In the genomic region with DNA sequence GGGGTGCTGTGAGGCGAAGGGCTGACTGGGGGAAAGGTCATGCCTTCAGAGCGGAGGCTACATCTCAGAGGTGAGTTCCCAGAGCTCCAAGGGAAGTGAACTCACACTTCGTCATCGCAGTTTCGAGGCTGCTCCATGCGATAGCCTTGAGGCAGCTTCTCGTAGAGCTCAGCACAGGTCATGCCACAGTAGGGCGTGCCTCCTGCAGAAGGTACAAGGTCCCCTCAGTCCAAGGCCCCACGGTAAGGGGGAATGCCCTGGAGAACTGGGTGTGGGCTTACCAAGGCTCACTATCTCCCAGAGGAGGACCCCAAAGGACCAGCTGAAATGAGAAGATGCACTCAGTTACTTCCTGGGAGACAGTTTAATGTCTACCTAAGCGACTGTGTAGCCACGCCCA, we compare ENCODE assay signal across 30 mouse cellular contexts. TPM values are rescaled to one million over a fixed set of nuclear protein-coding genes. Genes with fewer than 3 reads are reported as not detected.
DNase-seq lines count a peak whose midpoint lies in the region; ATAC-seq and TF ChIP-seq lines count a peak whose summit lies in the region.
"Had no signal": no experiment of that assay in that cellular context is flagged by ENCODE, and none has a peak within 500 bp of the region (broad histone marks: within the 10 kb centered on the region; RNA-seq: fewer than 3 reads in every experiment).

No protein-coding gene starts in this region.

- no peak for DNase-seq in stomach, postnatal 0 days (ENCODE audit: low spot score)
- no peak for DNase-seq in limb, embryonic 10.5 days (ENCODE audit: low spot score)
- DNase-seq in layer of hippocampus, adult 8-10 months (ENCODE audit: low spot score in 2 of 2), result no peak
- DNase-seq: adrenal gland, adult 8-10 months; adrenal gland, postnatal 25 days; cerebellum, adult 18-20 months; cerebellum, adult 9-11 months; cerebellum, postnatal 25 days; forebrain, postnatal 0 days; gastrocnemius, postnatal 25 days; heart, adult 18-20 months; heart, postnatal 10 days; heart, postnatal 36 days had no signal

- WGBS in stomach, embryonic 16.5 days, result 88% methylated on average over 11 of the region's 11 CpGs
- WGBS in stomach, postnatal 0 days, result 80% methylated on average over 11 of the region's 11 CpGs
- WGBS in intestine, embryonic 15.5 days, result 83% methylated on average over 11 of the region's 11 CpGs
- WGBS in limb, embryonic 10.5 days, result 92% methylated on average over 11 of the region's 11 CpGs

- ATAC-seq in stomach, embryonic 16.5 days (ENCODE audit: insufficient read depth, low FRiP score), result peak; percentile 31; the same call in 1 of the 2 replicates
- ATAC-seq in stomach, postnatal 0 days (ENCODE audit: low FRiP score, low TSS enrichment), result no peak
- ATAC-seq in intestine, embryonic 15.5 days, result peak; percentile 85
- no peak for ATAC-seq in cerebellum, adult (ENCODE audit: insufficient number of reproducible peaks, low FRiP score, low TSS enrichment)
- ATAC-seq: activated CD4-positive, CD25-positive, alpha-beta regulatory T cell, adult 4 months; CD4-positive, CD25-positive, alpha-beta regulatory T cell, adult 4 months; forebrain, embryonic 14.5 days; forebrain, postnatal 0 days; hindbrain, embryonic 16.5 days had no signal

- H3K9ac ChIP-seq in stomach, embryonic 16.5 days (ENCODE audit: low read length), result no peak overlapping the region
- no peak overlapping the region for H3K9ac ChIP-seq in stomach, postnatal 0 days (ENCODE audit: low read length)
- no peak overlapping the region for H3K9ac ChIP-seq in intestine, embryonic 15.5 days
- H3K9ac ChIP-seq: embryonic facial prominence, embryonic 13.5 days; forebrain, postnatal 0 days; heart, embryonic 12.5 days; heart, embryonic 15.5 days; hindbrain, embryonic 13.5 days had no signal

- H3K4me1 ChIP-seq in stomach, embryonic 16.5 days (ENCODE audit: control insufficient read depth, insufficient read depth, low read length), result no peaks in the 10 kb centered on the region
- no peaks in the 10 kb centered on the region for H3K4me1 ChIP-seq in stomach, postnatal 0 days (replicated peaks; ENCODE audit: control insufficient read depth, insufficient read depth)
- H3K4me1 ChIP-seq in intestine, embryonic 15.5 days (replicated peaks), result no peaks in the 10 kb centered on the region
- peaks cover 45% of the 10 kb centered on the region for H3K4me1 ChIP-seq in limb, embryonic 10.5 days
- H3K4me1 ChIP-seq: heart, embryonic 12.5 days; heart, embryonic 15.5 days had no signal

- no peak overlapping the region for H3K27ac ChIP-seq in stomach, embryonic 16.5 days (ENCODE audit: low read length)
- no peak overlapping the region for H3K27ac ChIP-seq in stomach, postnatal 0 days (replicated peaks)
- no peak overlapping the region for H3K27ac ChIP-seq in intestine, embryonic 15.5 days
- H3K27ac ChIP-seq in limb, embryonic 10.5 days, result peak overlapping the region; percentile 1; the same call in 1 of the 2 replicates
- H3K27ac ChIP-seq: embryonic facial prominence, embryonic 13.5 days; heart, embryonic 15.5 days; hindbrain, embryonic 10.5 days; hindbrain, embryonic 13.5 days had no signal

- TF ChIP-seq EP300 in stomach, postnatal 0 days (optimal IDR thresholded peaks at IDR 0.05), result no peak

- no peak overlapping the region for H3K4me3 ChIP-seq in stomach, embryonic 16.5 days (replicated peaks; ENCODE audit: low read length)
- no peak overlapping the region for H3K4me3 ChIP-seq in stomach, postnatal 0 days (ENCODE audit: low read depth, low read length)
- no peak overlapping the region for H3K4me3 ChIP-seq in intestine, embryonic 15.5 days (replicated peaks)
- no peak overlapping the region for H3K4me3 ChIP-seq in limb, embryonic 10.5 days
- H3K4me3 ChIP-seq: embryonic facial prominence, embryonic 13.5 days; erythroblast, embryonic 14.5 days; heart, embryonic 12.5 days; heart, embryonic 15.5 days; hindbrain, embryonic 10.5 days; hindbrain, embryonic 13.5 days had no signal

- H3K9me3 ChIP-seq in stomach, embryonic 16.5 days (replicated peaks; ENCODE audit: control insufficient read depth, low read length), result no peaks in the 10 kb centered on the region
- H3K9me3 ChIP-seq in stomach, postnatal 0 days (ENCODE audit: control insufficient read depth, low read length), result no peaks in the 10 kb centered on the region
- no peaks in the 10 kb centered on the region for H3K9me3 ChIP-seq in intestine, embryonic 15.5 days
- no peaks in the 10 kb centered on the region for H3K9me3 ChIP-seq in limb, embryonic 10.5 days (replicated peaks)
- H3K9me3 ChIP-seq: embryonic facial prominence, embryonic 13.5 days; heart, embryonic 12.5 days; heart, embryonic 15.5 days; hindbrain, embryonic 13.5 days had no signal

- H3K36me3 ChIP-seq in stomach, embryonic 16.5 days (ENCODE audit: control insufficient read depth, insufficient read depth, low read length), result no peaks in the 10 kb centered on the region
- H3K36me3 ChIP-seq in stomach, postnatal 0 days (ENCODE audit: control insufficient read depth, insufficient read depth, low read length), result no peaks in the 10 kb centered on the region
- H3K36me3 ChIP-seq in intestine, embryonic 15.5 days, result no peaks in the 10 kb centered on the region
- no peaks in the 10 kb centered on the region for H3K36me3 ChIP-seq in limb, embryonic 10.5 days
- H3K36me3 ChIP-seq: embryonic facial prominence, embryonic 13.5 days; heart, embryonic 15.5 days; hindbrain, embryonic 10.5 days; hindbrain, embryonic 13.5 days had no signal

- TF ChIP-seq CTCF in stomach, postnatal 0 days (IDR thresholded peaks at IDR 0.05; ENCODE audit: low read depth), result no peak

- H3K4me2 ChIP-seq in stomach, embryonic 16.5 days (ENCODE audit: low read depth, low read length), result no peak overlapping the region
- no peak overlapping the region for H3K4me2 ChIP-seq in stomach, postnatal 0 days (replicated peaks; ENCODE audit: low read depth)
- no peak overlapping the region for H3K4me2 ChIP-seq in intestine, embryonic 15.5 days (replicated peaks)
- H3K4me2 ChIP-seq: embryonic facial prominence, embryonic 13.5 days; heart, embryonic 12.5 days; heart, embryonic 15.5 days; hindbrain, embryonic 13.5 days had no signal

- H3K27me3 ChIP-seq in stomach, embryonic 16.5 days (ENCODE audit: control insufficient read depth, insufficient read depth, low read length), result no peaks in the 10 kb centered on the region
- no peaks in the 10 kb centered on the region for H3K27me3 ChIP-seq in stomach, postnatal 0 days (ENCODE audit: control insufficient read depth, insufficient read depth, low read length)
- no peaks in the 10 kb centered on the region for H3K27me3 ChIP-seq in intestine, embryonic 15.5 days (replicated peaks)
- no peaks in the 10 kb centered on the region for H3K27me3 ChIP-seq in limb, embryonic 10.5 days (ENCODE audit: low read depth, poor library complexity, severe bottlenecking)
- H3K27me3 ChIP-seq: embryonic facial prominence, embryonic 13.5 days; heart, embryonic 15.5 days; hindbrain, embryonic 13.5 days had no signal

RNA-seq across cellular contexts. Expression of a gene that starts 15.4 kb away (rescaled TPM):
- 0.48 and 0.50 TPM in 2 replicates for polyA plus RNA-seq in stomach, embryonic 16.5 days (2015; fragmentation: Nextera tagmentation; extraction: Ambion mirVana)
- 0.05 and 0.06 TPM in 2 replicates for polyA plus RNA-seq in stomach, postnatal 0 days (2015; fragmentation: Nextera tagmentation; extraction: Ambion mirVana)
- polyA plus RNA-seq in intestine, embryonic 15.5 days (2015; fragmentation: Nextera tagmentation; extraction: Ambion mirVana), result 0.30 and 0.31 TPM in 2 replicates
- polyA plus RNA-seq in limb, embryonic 10.5 days (2016; fragmentation: Nextera tagmentation; extraction: Ambion mirVana), result 0.74 and 1.2 TPM in 2 replicates
- under 1 TPM in 1 of 4 experiments, not detected in 3; 0.21 TPM for total RNA-seq in layer of hippocampus, adult 8-10 months (2022)
- total RNA-seq: adrenal gland, postnatal 25 days; forebrain, postnatal 0 days; gastrocnemius, adult 8-10 months; gastrocnemius, postnatal 25 days had no signal
- polyA plus RNA-seq: activated CD4-positive, CD25-positive, alpha-beta regulatory T cell, adult 4 months; C2C12; CD4-positive, CD25-positive, alpha-beta regulatory T cell, adult 4 months; forebrain, postnatal 0 days had no signal

RNA-seq across cellular contexts. Expression of a gene that starts 17.2 kb away (rescaled TPM):
- polyA plus RNA-seq in stomach, embryonic 16.5 days (2015; fragmentation: Nextera tagmentation; extraction: Ambion mirVana), result 25.4 and 27.6 TPM in 2 replicates
- polyA plus RNA-seq in stomach, postnatal 0 days (2015; fragmentation: Nextera tagmentation; extraction: Ambion mirVana), result 9.2 and 9.3 TPM in 2 replicates
- 22.5 and 23.7 TPM in 2 replicates for polyA plus RNA-seq in intestine, embryonic 15.5 days (2015; fragmentation: Nextera tagmentation; extraction: Ambion mirVana)
- 16.8 and 19.4 TPM in 2 replicates for polyA plus RNA-seq in limb, embryonic 10.5 days (2016; fragmentation: Nextera tagmentation; extraction: Ambion mirVana)
- total RNA-seq in layer of hippocampus, adult 8-10 months (2022), result 1 to 10 TPM; 6.7 to 7.5 (median 7.3) TPM
- total RNA-seq: MEL had no signal
- polyA plus RNA-seq: activated CD4-positive, CD25-positive, alpha-beta regulatory T cell, adult 4 months; C2C12 had no signal

RNA-seq across cellular contexts. Expression of a gene that starts 35.5 kb away (rescaled TPM):
- polyA plus RNA-seq in stomach, embryonic 16.5 days (2015; fragmentation: Nextera tagmentation; extraction: Ambion mirVana), result 192 TPM in 2 replicates
- 50.0 and 67.3 TPM in 2 replicates for polyA plus RNA-seq in stomach, postnatal 0 days (2015; fragmentation: Nextera tagmentation; extraction: Ambion mirVana)
- 223 and 226 TPM in 2 replicates for polyA plus RNA-seq in intestine, embryonic 15.5 days (2015; fragmentation: Nextera tagmentation; extraction: Ambion mirVana)
- 431 and 433 TPM in 2 replicates for polyA plus RNA-seq in limb, embryonic 10.5 days (2016; fragmentation: Nextera tagmentation; extraction: Ambion mirVana)
- total RNA-seq in layer of hippocampus, adult 8-10 months (2022), result 1 to 10 TPM in 1 of 4 experiments, under 1 TPM in 3; 0.29 to 1.4 (median 0.57) TPM

RNA-seq across cellular contexts. Expression of a gene that starts 44.8 kb away (rescaled TPM):
- 171 and 204 TPM in 2 replicates for polyA plus RNA-seq in stomach, embryonic 16.5 days (2015; fragmentation: Nextera tagmentation; extraction: Ambion mirVana)
- 366 and 374 TPM in 2 replicates for polyA plus RNA-seq in stomach, postnatal 0 days (2015; fragmentation: Nextera tagmentation; extraction: Ambion mirVana)
- polyA plus RNA-seq in intestine, embryonic 15.5 days (2015; fragmentation: Nextera tagmentation; extraction: Ambion mirVana), result 178 and 197 TPM in 2 replicates
- 45.5 and 48.1 TPM in 2 replicates for polyA plus RNA-seq in limb, embryonic 10.5 days (2016; fragmentation: Nextera tagmentation; extraction: Ambion mirVana)
- total RNA-seq in layer of hippocampus, adult 8-10 months (2022), result 10 to 100 TPM; 25.4 to 28.1 (median 27.1) TPM

RNA-seq across cellular contexts. Expression of a gene that starts 54.1 kb away (rescaled TPM):
- polyA plus RNA-seq in stomach, embryonic 16.5 days (2015; fragmentation: Nextera tagmentation; extraction: Ambion mirVana), result 31.8 and 36.6 TPM in 2 replicates
- polyA plus RNA-seq in stomach, postnatal 0 days (2015; fragmentation: Nextera tagmentation; extraction: Ambion mirVana), result 56.8 and 57.6 TPM in 2 replicates
- 73.5 and 80.3 TPM in 2 replicates for polyA plus RNA-seq in intestine, embryonic 15.5 days (2015; fragmentation: Nextera tagmentation; extraction: Ambion mirVana)
- 0.78 and 1.2 TPM in 2 replicates for polyA plus RNA-seq in limb, embryonic 10.5 days (2016; fragmentation: Nextera tagmentation; extraction: Ambion mirVana)
- total RNA-seq in layer of hippocampus, adult 8-10 months (2022), result not detected
- total RNA-seq: adrenal gland, adult 8-10 months; adrenal gland, postnatal 25 days; common myeloid progenitor, adult 5-6 weeks; forebrain, postnatal 0 days; gastrocnemius, adult 8-10 months; gastrocnemius, postnatal 25 days; heart, adult 18-20 months; heart, postnatal 10 days; heart, postnatal 36 days; MEL had no signal
- polyA plus RNA-seq: activated CD4-positive, CD25-positive, alpha-beta regulatory T cell, adult 4 months; C2C12; CD4-positive, CD25-positive, alpha-beta regulatory T cell, adult 4 months; forebrain, embryonic 14.5 days; forebrain, postnatal 0 days; hindbrain, embryonic 13.5 days; hindbrain, embryonic 16.5 days had no signal

Comparison
In these comparisons a context has a peak if more than half of its experiments do, and no peak if none do; other contexts are left out.
1. ATAC-seq: peak in stomach, embryonic 16.5 days (single experiment) and intestine, embryonic 15.5 days (single experiment); none in stomach, postnatal 0 days (single experiment) and cerebellum, adult (single experiment).